In the genomic region with DNA sequence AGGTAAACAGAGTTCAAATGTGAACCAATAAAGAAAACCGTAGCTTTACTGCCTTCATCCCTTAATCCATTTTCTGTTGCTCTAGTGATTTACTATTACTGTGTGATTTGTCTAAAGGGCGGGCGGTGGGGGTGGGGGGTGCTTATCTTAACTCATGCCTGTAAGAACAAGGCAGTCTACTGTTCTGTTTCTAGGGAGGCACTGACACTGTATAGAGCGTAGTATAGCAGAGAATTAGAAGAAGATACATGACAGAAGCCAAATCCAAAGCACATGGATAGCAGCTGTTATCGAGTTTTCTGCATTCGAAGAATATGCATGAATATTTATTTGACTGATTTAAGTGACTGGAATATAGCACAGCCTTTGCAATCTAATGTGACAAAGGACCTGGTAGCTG, we compare ENCODE assay signal across 17 mouse cellular contexts.
"Had no signal": no experiment of that assay in that cellular context is flagged by ENCODE, and none has a peak within 500 bp of the region (broad histone marks: within the 10 kb centered on the region; RNA-seq: fewer than 3 reads in every experiment).

No protein-coding gene starts in this region.

- H3K9me3 ChIP-seq: limb, embryonic 10.5 days; liver, embryonic 15.5 days; lung, embryonic 15.5 days; megakaryocyte, embryonic 14.5 days; midbrain, embryonic 15.5 days had no signal

- H3K36me3 ChIP-seq: limb, embryonic 10.5 days; liver, embryonic 15.5 days; lung, embryonic 15.5 days; midbrain, embryonic 15.5 days had no signal

- H3K9ac ChIP-seq: liver, embryonic 15.5 days; lung, embryonic 15.5 days; midbrain, embryonic 15.5 days had no signal

- ATAC-seq: midbrain, embryonic 15.5 days had no signal

- H3K27ac ChIP-seq: kidney, postnatal 0 days; layer of hippocampus, adult 2 months; limb, embryonic 10.5 days; liver, embryonic 15.5 days; lung, embryonic 15.5 days; macrophage; midbrain, embryonic 15.5 days had no signal

- DNase-seq: kidney, adult 11 months; kidney, adult 9 months; kidney, postnatal 4 days; lung, postnatal 14 days; right cerebral cortex, postnatal 4 days; spleen, adult 18-20 months; thymus, adult 18-20 months; thymus, postnatal 14 days had no signal

- H3K4me1 ChIP-seq: limb, embryonic 10.5 days; liver, embryonic 15.5 days; megakaryocyte, embryonic 14.5 days; midbrain, embryonic 15.5 days had no signal

- H3K27me3 ChIP-seq: liver, embryonic 15.5 days; lung, embryonic 15.5 days; megakaryocyte, embryonic 14.5 days; midbrain, embryonic 15.5 days had no signal

- H3K4me3 ChIP-seq: layer of hippocampus, adult 2 months; limb, embryonic 10.5 days; liver, embryonic 15.5 days; lung, embryonic 15.5 days; megakaryocyte, embryonic 14.5 days; midbrain, embryonic 15.5 days had no signal

- H3K4me2 ChIP-seq: liver, embryonic 11.5 days; liver, embryonic 15.5 days; lung, embryonic 15.5 days; midbrain, embryonic 15.5 days had no signal
